Mouse (Mus musculus) forelimb bud, embryonic 11.5 days (tissue): ENCODE results near the gene Gucy1b1.

ENCODE experiments used
- DNase-seq: peaks from one replicate; pipeline ENCODE4 v3.0.0-alpha.2; 2012; ENCODE audit warnings: low read depth, low spot score

The Gucy1b1 gene

DNA sequence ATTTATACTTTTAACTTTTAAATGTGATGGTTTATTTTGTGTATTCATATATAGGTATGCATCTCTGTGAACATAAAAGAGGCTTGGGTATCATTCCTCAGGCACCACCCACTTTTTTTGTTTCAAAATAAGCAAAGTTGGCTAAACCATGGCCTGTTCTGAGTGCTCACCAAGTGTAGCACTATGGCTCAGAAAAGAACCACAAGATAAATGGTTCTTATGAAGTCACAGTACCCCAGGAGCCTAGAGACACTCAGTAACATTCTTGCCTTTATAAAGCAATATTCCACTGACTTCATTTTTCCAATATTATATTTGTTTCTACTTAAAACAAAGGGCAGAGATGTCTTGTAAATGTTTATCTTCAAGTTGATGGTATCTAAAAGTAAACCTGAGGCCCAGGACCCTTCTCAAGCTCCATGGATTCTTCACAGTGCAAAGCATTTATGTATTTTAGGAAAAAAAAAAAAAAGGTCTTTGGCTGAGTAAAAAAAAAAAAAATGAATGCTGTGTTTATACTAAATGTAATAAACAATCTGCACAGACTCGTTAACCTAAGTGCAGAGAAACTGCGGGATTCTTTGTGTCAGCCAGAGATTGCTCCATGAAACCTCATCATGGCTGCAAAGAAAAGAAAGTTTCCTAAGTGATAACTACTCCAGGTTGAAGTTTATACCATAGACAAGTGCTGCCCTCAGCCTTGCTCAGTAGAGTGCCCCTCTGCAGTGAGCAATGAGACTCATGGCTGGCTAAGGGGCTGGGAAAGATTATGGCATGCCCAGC lies 38.0 kb downstream of the Gucy1b1 start:
- DNase-seq = no peak

DNA sequence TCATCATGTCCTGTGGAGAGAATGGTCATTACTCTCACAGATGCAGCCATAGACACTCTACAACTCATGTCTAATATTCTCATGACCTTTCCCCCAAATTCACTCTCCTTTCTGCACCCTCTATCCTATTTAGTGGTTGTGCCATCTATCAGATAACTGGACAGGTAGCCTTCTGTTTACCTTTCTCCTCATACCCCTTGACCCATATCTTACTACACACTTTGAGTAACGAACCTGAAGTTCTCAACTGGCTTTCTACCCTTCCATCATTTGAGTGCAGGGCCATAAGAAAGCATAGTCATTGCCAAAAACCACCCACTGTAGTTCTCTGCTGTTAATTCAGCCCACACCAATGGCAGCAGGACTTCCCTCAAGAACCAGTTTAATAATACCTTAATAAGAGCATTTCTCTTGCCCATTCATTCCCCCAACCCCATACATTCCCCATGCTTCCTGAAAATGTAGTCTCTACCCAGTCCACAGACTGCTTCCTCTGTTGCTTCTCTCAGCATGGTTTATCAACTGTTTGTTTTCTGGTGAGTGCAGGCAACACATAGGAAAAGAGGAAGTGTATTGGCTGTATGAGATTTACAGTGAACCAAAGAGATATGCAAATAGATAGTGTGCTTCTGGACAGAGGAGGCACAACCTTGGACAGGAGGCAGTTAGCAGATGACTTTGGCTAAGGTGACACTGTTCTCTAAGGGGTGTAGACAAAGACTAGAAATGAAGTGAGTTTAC lies 44.3 kb downstream of the Gucy1b1 start:
- DNase-seq = no peak

DNA sequence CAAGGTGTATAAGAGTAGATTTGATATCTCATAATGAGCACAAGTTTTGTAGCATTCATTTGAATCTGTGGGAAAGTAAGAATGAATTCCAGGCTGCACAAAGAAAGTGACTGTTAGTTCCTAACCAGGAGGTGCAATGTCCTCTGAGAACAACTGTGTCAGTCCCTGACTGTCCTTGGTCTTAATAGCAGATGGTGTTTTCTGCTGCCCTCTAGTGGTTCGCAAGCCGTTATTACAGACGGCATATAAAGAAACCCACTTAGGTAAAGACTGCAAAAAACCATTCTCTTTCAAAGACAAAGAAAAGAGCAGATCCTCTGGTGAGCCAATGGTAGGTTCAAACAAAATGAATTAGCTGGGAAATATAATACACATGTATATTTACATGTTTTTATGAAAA lies 45.3 kb downstream of the Gucy1b1 start:
- DNase-seq = peak; percentile 60

DNA sequence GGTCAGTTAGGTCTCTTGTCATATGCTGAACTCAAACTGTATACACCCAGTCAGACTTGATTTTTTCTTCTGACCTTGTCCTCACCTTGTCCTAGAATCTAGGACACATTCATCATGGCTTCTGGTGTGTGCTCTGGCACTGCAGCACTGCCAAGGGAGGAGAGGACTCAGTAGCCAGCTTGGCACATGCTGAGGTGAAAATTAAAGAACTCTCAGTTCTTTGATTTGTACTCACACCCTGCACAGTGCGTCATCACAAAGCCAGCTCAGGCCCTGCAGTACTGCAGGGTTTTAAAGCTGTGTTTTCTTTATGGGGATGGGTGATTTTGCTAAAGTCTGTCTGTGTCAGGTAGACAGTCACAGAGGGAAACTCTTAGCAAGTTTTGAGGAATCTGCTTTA lies 47.2 kb downstream of the Gucy1b1 start:
- DNase-seq = no peak

DNA sequence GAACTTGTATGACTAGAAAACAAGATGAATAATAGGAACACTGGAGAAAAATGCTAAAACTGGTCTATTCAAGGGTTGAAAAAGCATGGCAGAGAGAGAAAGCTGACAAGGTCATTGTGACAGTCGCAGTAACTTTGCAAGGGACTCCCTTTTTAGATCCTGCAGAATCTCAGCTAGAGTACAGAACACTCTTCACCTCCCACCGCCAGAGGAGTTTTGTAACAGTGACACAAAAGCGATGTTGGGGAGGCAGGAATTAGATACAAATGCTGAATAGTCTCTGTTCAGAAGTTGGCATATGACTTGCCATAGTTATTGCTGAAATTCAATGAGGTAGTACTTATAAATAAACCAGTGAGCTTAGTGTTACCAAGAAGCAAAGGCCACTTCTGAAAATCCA lies 51.4 kb downstream of the Gucy1b1 start:
- no peak for DNase-seq

DNA sequence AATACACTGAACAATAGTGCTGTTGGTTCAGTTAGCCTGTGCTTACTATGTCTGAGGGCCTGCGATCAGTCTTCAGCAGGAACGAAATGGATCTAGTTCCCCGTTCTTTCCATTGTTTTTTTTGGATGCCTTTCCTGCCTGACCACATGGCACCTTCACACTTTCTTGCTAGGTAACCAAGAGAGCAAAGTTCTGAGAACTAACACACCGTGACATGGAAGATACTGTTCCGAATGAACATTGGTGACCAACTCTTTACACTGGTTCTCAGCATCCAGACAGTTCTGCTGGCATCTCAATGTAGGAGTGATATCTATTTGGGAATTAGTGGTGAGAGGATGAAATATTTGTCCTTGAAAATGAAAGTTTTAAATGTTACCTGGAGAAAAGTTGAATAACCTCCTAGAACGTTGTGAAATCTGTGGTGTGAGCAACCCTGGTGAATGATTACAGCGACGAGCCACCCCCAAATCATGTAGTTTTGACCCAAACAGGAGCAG lies 52.0 kb downstream of the Gucy1b1 start:
- DNase-seq = no peak

DNA sequence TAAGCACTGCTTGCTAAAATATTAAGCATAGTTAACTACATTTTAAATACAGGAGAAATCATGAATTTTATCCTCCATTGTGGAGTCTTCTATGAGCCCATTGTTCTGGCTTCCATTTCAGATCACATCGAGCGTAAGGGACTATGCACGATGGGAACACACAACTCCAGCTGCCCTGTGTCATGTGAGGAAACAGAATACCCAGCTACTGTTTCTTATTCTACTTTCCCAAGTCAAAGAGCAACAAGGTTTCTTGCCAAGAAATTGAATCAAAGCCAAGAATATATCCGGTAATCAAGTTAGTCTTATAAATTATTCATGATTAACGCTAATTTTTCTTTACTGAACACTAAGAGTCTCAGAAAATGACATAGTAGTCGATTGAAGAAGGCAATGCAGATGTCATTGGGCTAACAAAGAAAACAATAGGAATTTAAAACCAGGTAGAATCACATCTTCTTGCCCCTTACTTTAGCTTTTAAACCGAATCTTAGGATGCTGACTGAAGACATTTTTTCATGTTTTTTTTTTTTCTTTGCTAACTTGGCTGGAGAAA lies 60.3 kb downstream of the Gucy1b1 start:
- no peak for DNase-seq

DNA sequence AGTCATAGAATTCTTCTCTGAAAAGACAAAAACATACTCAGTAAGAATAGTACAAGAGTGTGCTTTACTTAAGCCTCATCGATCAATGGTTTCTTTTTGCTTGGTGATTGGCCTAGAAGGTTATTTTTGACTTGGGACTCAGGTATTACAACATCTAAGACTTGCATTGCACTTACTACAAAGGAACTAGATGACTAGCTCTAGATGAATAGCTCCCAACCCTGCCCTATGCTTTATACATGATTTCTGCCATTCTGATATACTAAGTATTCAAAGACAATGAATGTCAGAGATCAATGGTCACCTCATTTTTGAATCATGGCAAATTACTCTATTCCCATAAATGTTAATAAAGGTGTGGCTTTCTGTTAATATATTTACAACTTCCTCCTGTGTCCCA lies 67.5 kb downstream of the Gucy1b1 start:
- DNase-seq = no peak

DNA sequence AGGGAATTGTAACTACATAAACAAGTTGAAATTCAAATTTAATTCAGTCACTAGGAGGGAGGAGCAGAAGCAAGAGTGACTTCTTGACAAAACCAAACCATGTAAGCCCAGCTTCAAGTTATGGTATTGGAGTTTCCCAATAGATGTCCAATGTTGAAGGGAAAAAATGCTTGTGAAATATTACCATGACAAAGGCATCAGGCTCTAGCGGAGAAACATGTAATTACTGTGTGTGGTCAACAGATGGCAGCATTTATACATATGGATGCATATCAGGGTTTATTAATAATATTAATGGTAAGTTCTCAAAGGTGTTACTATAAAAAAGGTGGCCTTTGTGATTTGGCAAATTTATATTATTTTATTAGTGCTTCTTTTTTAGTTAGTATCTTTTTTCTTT lies 78.5 kb downstream of the Gucy1b1 start:
- DNase-seq = peak; percentile 45

DNA sequence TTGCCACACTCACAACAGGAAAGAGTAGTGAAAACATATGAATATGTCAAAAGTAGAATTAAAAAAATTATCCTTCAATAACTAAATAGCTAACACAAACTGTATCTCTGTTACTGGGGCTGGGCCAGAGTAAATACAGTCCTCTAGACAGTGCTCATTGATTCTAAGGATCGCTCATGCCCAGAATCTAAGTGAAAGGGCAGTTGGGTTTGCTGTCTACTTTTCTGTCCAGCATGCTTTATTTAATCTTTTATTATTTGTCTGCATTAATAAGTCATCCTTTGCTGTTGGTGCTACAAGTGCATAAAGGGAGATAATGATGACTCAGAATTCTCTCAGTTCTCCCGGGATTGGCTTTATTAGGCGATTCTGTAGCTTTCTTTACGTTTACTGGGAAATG lies 79.1 kb downstream of the Gucy1b1 start:
- DNase-seq = no peak

DNA sequence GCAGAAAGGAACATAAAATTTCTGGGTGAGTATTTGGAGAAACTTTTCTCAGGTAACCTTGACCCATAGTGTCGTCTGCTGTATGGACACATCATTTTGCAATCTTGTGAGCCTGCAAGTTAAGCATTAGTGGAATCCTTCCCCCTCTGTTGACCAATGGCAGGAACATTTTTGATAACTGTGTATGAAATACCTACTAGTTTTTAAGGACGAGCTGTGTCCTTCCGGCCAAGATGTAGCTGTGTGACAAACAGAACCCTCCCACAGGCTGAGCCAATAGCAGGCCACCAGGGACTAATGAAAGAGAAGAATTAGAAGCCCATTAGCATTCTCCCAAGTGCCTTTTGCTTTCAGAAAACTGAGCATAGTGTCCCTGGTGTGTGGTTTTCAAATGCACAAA lies 84.0 kb downstream of the Gucy1b1 start:
- no peak for DNase-seq

DNA sequence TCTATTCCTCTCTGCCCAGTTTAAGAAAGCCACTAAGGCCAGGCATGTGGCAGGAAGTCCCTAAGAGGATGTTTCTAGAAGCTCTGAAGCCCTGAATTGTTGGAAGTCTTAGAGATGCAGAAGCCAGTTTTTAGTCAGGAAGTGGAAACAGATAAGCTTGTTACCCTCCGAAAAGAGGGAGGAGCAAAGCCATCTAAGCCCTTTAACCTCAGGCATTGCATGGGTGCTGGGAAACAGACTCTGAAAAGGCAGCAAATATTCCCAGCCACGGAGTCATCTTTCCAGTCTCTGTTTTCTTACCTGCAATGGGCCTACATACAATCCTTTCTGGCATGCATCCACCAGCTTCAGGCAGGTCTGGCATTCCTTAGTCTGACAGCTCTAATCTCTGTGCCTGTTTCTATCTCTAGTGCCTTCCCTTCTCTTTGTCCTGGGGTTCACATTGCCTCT lies 84.8 kb downstream of the Gucy1b1 start:
- no peak for DNase-seq

DNA sequence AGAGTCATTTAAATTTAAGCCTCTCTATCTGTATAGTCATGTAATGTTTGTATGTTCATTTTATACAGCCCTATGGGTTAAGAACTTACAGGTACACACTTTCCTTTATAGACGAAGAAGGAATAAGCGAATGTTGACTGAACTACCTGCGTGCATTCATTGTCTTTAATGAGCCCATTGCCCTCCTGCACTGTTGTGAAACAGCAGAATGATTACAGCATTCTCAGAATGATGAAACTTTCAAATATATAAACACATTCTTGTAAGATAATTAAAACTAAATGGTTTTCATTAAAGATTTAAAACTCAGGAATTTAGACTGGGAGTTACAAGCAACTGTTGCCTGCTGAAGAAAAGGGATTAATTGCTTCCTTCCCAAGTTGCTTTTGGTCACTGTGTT lies 86.9 kb downstream of the Gucy1b1 start:
- no peak for DNase-seq

DNA sequence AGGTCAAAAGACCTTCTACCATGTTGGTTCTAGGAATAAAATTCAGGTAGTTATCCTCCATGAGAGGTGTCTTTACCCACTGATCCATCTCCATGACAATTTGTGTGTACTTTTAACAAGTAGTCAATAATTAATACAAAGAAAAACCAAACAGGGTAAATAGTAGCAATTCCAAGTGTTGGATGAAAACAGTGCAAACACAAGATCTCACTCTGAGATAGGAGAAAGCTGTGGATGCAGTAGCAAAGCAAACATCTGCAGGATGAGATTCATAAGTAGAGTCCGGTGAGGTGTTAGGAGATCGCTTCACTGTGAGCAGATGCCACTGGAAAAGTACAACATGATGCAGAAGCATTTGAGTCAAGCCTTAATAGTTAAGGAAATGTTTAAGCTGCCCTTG lies 88.4 kb downstream of the Gucy1b1 start:
- DNase-seq = no peak

DNA sequence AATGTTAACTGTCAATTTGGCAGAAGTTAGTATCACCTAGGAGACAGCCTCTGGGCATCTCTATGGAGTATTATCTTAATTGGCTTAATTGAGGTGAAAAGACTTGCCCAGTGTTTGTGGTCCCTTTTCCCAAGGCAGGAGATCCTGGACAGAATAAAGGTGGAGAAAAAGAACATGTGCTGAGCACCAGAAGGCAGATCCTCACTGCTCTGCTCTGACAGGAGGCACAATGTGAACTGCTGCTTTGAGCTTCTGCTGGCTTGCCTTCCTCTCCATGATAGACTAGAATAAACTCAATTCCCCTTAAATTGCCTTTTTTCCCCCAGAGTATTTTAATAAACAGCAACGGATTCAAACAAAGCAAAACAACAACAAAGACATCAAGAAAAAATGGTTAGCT lies 89.4 kb downstream of the Gucy1b1 start:
- DNase-seq = no peak

DNA sequence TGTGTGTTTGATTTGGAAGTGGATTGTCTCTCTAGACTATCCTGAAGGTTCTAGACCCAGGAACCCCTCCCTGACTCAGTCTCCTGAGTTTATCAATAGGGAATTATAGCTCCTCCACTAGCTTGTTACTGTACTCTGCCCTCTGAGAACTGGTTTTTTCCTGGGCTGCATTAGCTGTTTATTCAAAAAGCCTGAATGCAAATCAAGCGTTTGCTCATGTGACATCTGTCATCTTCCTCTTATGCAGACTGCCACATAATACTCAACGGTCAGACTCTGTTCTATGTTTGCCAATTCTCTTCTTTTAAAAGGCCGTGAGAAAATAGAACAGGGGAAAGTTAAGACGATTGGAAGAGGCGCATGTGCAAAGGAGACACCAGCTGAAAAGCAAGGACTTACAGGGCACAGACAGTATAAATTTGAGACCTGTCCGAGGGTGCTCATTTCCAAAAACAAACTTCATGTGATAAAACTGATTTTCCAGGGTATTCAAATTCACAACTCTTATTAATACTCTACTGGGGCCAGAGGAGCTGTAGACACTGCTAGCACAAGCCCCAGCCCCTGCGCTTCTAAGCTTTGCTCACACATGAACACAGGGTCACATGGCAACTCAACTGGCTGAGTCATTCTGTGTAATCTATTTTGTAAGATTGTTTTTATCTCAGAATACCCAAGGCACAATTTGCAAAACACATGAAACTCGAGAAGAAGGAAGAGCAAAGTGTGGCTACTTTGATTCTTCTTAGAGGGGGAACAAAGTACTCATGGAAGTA lies 91.2 kb downstream of the Gucy1b1 start:
- DNase-seq = no peak
